Mouse (Mus musculus): Measurements from ENCODE around the gene Cd81.

DNA sequence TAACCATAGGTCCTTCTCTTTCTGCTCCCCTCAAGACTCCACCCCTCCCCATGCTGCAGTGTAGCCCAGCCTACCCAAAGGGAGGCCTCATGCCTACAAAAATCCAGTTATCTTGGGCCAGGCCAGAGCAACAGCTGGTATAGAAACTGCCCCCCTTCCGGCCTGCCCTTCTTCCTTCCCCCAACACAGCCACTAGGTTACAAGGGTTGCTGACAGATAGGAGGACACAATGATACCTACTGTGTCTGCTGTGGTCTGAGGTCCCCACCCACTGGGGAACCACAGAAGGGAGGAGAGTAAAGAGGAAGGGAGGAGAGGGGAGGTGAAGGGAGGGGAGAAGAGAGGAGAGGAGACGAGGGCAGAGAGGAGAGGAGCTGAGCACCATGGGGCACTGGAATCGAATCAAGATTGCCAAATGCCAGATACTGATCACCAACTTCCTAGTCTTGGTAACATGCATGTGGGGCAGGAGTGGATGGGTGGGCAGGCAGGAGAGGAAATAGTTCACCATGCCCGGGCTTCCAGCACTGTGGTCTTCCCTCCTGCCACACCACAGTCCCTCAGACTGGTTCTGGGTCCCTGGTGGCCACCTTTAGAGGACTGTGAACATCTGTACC lies 47.7 kb upstream of the Cd81 start, which contains the start of gene Tspan32:
- TF ChIP-seq POLR2A (IDR thresholded peaks at IDR 0.05; ENCODE audit: control insufficient read depth, low read depth, low read length) (no peak), CTCF (IDR thresholded peaks at IDR 0.05; ENCODE audit: control insufficient read depth, insufficient read depth, insufficient replicate concordance, low read depth, low read length) (no peak)

Measured in testis, adult 2 months (tissue).